Mouse (Mus musculus) liver (tissue): Measurements from ENCODE around the gene Atg16l1.

ENCODE experiments used
- DNase-seq: peaks from one replicate; pipeline ENCODE4 v3.0.0-alpha.2; 2020; ENCODE audit warnings: mixed read lengths

Atg16l1 gene

DNA sequence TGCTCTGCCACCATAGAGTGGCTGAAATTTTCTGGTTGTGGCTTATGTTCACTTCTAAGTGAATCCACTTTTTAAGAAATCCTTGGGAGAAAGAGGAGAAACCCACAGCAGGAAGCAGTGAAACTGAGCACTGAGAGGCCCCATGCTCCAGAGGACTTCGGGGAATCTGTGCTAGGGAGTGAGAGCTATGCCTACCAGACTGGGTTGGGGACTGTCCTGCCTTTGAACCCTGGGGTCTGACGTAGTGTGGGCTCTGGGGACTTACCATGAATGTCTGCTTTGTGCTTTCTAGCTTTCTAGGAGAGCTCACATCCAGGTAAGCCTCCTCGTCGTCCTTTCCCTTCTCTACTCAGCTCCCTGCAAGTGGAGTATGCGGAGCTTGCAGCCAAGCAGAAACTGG is 81.3 kb downstream of the Atg16l1 start:
- no peak for DNase-seq

DNA sequence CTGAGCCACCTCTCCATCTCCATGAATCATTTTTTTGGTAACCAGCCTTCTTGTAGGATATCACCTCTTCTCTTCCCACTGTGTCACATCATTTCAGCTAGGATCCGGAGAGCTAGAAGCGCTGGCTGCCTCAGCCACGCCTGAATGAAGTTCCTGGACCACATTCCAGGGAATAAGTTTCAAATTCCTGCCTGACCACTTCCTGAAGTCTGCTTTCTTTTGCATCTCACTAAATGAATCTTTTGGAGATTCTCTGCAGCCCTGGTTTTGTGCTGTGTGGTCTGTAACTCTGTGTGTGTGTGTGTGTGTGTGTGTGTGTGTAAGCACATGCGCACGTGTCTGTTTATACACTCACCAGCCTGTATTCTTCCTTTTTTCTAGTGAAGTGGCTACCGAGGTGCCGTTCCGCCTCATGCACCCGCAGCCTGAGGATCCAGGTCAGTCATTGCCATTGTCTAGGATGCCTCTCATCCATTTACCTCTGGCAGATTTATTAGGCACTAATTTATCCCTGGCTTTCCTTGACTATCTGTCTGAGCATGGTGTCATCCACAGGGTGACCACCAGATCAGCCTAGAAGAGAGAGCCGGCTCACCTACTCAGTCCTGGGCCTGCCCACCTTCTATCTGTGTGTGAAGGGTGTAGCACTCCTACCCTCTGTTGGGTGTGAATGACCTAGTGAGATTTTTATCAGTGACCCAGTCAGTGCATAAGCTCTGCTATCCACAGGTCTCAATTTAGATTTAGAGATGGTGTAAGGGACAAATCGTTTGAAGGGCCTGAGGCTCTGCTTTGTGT is 84.9 kb downstream of the Atg16l1 start:
- no peak for DNase-seq
